Mouse (Mus musculus) cerebellum, adult 2 months (tissue): ENCODE measurements around the gene Piwil4.

Experiments
- CTCF ChIP-seq: fragments of 200-500 bp; IDR thresholded peaks from 2 replicates; pipeline ENCODE4 v1.5.1; 2011; ENCODE audit warnings: low read depth, mild to moderate bottlenecking, control low read depth, low read length, moderate library complexity, borderline replicate concordance; ENCODE audit not compliant: insufficient read depth
- POLR2A ChIP-seq: fragments of 200-500 bp; IDR thresholded peaks from 2 replicates; pipeline ENCODE4 v1.6.1; 2011; ENCODE audit warnings: low read length, control low read depth, borderline replicate concordance; ENCODE audit not compliant: insufficient read depth

DNA sequence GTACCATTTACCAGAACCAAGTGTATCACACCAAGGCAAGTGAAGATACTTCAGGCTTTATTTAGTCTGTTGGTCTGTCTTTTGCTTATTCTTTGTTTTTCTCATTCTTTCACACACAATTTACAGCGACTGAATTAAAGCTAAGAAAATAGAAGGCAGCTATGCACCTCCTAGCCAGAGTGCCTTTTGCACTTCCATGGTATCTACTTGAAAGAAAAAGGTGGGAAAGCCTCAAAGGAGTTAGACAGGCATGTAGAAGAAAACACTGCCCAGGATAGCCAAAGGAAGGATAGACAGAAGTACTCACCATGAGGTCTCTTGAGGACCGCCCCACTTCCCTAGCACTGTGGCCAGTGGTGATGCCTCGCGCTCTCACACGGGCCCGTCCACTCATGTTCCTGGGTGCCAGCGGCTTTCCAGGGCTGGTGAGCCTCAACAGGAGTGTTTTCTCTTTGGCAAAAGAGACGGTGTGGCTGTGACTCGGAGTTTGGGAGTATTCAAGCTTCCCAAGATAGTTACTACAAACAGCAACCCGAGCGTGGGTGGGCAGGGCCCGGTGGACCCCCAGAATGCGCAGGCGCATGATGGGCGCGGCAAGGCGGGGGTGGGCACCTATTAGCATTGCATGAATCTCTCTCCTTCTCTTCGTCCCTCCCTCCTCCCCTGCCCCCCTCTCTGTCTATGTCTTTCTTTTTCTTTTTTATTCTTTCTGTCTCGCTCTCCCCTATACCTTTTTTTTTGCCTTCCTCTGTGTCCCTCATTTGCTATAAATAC lies at the start of gene Piwil4:
- TF ChIP-seq CTCF: no peak
- no peak for TF ChIP-seq POLR2A
